Mouse (Mus musculus): Measurements from ENCODE around the gene Cdkal1. TPM values are rescaled to one million over a fixed set of nuclear protein-coding genes. Genes with fewer than 3 reads are reported as not detected.
A peak's percentile ranks its signal among the peaks of the same experiment; 100 is the strongest.

The Cdkal1 gene
- polyA plus RNA-seq, 1 experiment from 2014 or later, result 28.2 TPM

DNA sequence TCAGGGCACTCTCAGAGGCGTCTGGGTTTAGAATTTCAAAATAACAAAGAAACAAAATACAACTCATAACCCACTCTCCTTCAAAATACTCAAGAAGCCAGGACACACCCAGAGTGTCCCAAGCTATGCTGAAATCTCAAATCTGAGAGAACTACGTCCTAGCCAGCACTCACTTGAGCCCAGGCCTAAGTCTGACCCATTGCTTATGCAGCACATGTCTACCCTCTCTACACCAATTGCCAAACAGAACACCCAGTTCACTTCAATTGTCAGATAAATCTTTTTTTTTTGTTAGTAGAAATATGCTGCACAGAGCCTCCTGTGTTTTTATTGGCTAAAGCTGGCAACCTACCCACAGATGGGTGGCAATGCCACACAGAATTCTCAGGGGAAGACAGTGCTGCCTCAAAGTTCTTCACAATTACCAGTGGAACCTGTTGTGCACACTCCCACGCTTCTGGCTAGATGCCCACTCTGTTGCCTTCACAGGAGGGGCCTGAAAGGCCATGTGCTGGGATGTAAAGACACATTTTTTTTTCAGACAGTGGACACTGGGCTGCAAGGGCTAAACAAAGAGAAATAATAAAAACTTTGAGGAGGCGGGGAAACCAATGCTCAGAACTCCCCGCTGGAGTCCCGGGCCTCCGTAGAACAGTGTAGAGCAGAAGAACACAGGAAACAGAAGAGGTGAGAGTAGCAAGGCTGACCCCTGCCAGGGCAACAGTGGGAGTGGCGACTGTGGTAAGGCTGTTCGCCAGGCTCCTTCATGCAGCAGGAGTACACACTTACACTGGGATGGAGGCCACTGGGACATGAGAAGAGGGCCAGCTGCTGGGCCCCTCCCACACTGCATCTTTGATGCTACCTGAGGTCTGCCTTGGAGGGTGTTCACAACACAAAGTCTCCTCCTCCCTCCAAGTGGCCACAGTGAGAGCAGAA, 273.4 kb downstream of the Cdkal1 start:
- no peak overlapping the region for H3K9ac ChIP-seq
- 66% methylated on average over 9 of the region's 9 CpGs for WGBS

DNA sequence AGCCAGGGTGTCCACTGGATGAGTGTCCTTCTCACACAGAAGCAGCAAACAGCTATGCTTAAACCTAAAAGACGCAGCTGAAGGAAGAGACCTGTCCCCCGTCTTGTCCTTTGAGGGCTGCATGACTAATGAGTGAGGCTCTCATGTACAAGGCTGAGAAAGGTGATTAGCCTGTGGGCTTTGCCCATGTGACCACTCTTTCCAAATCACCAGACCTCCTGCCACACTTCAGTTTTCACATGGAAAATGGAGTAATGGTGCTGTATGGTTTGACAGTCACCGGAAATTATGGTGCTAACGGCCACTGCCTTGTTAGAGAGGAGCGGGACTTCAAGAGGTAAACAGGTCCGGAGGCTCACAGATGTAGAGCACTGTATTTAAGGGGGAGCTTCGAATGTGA, 274.7 kb downstream of the Cdkal1 start:
- Histone ChIP-seq H3K36me3 (no peaks in the 10 kb centered on the region), H3K4me1 (peaks cover 10% of the 10 kb centered on the region), H3K4me3 (no peak overlapping the region), H3K27me3 (replicated peaks) (no peaks in the 10 kb centered on the region), H3K27ac (no peak overlapping the region), H3K9ac (no peak overlapping the region), H3K9me3 (no peaks in the 10 kb centered on the region), H3K4me2 (replicated peaks) (no peak overlapping the region)
- no peak for ATAC-seq (ENCODE audit: low FRiP score, low read depth)
- WGBS, result 80% methylated on average over 7 of the region's 7 CpGs

More for the DNA sequence above, 273.4 kb downstream of the Cdkal1 start:
- Histone ChIP-seq H3K27me3 (replicated peaks) (no peaks in the 10 kb centered on the region), H3K4me2 (replicated peaks) (no peak overlapping the region), H3K9me3 (no peaks in the 10 kb centered on the region), H3K4me3 (no peak overlapping the region), H3K36me3 (no peaks in the 10 kb centered on the region), H3K27ac (no peak overlapping the region), H3K4me1 (peaks cover 10% of the 10 kb centered on the region)
- 0 out of 2 replicates have a peak, but pooled peaks have one; percentile 29 for ATAC-seq (ENCODE audit: low FRiP score, low read depth)

DNA sequence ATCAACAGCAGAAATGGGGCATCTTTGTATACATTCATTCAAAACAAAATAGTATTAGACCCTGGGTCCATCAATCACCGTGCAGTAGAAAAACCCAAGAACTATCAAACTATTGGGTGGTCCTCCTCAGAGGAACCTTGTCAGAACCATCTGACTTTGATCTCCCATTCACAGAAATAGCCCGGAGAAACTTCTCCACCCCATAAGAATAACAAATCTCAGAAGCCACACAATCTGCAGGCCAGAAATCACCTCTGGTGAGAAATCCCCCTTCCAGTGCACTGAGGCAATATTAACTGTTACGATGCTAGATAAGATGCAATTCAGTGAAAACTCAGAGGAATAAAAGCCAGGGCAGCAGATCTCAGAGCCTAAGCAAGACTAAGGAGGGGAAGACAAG, 275.5 kb downstream of the Cdkal1 start:
- ATAC-seq (ENCODE audit: low FRiP score, low read depth), result no peak
- H3K4me2 ChIP-seq (replicated peaks), result no peak overlapping the region
- no peaks in the 10 kb centered on the region for H3K36me3 ChIP-seq
- H3K4me1 ChIP-seq, result peaks cover 10% of the 10 kb centered on the region
- H3K9me3 ChIP-seq, result no peaks in the 10 kb centered on the region
- H3K27me3 ChIP-seq (replicated peaks), result no peaks in the 10 kb centered on the region
- no peak overlapping the region for H3K4me3 ChIP-seq
- H3K27ac ChIP-seq, result no peak overlapping the region
- 78% methylated on average over 3 of the region's 3 CpGs for WGBS
- no peak overlapping the region for H3K9ac ChIP-seq

DNA sequence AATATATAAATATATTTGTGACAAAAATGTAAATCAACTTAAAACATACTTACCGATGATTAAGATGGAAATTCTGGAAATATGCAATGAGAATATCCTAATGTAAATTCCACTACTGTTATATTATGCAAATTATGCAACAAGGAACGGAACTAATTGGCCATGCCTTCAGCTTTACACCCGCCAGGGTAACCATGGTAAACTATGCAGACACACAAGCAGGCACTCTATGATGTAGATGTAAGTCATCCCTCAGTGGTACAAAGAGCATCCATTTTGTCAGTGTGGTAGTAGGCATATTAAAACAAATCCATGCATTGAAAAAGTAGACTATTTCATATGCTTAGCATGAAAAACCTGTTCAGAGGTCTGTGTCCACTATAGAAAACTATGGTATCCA, 276.9 kb downstream of the Cdkal1 start:
- H3K4me2 ChIP-seq (replicated peaks), result no peak overlapping the region
- H3K27me3 ChIP-seq (replicated peaks), result no peaks in the 10 kb centered on the region
- H3K9ac ChIP-seq, result no peak overlapping the region
- no peaks in the 10 kb centered on the region for H3K36me3 ChIP-seq
- H3K9me3 ChIP-seq, result no peaks in the 10 kb centered on the region
- no peak overlapping the region for H3K4me3 ChIP-seq
- 76% methylated on average over 3 of the region's 3 CpGs for WGBS
- no peak overlapping the region for H3K27ac ChIP-seq
- peaks cover 10% of the 10 kb centered on the region for H3K4me1 ChIP-seq
- ATAC-seq (ENCODE audit: low FRiP score, low read depth), result no peak

DNA sequence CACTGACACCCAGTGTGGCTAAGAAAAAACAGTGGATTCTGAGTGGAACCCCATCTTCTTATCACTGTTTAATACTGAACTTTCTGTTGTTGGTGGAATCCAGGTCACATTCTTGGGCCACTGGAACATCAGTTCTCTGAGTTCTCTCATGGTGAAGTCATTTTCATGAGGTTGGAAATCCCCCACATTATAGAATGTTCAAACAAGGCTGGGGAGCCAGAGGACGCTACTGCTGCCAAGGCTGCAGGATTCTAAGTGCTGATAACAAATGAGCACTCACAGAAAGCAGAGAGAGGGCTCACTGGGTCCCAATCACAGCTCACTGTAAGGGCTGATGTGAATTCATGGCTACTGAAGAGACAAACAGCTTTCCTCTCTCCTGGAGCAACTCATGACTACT, 280.7 kb downstream of the Cdkal1 start:
- H3K27me3 ChIP-seq (replicated peaks), result no peaks in the 10 kb centered on the region
- H3K4me3 ChIP-seq, result no peak overlapping the region
- no peak overlapping the region for H3K27ac ChIP-seq
- no peak for ATAC-seq (ENCODE audit: low FRiP score, low read depth)
- no peak overlapping the region for H3K9ac ChIP-seq
- WGBS, result 88% methylated on average over 1 of the region's 1 CpGs
- H3K4me2 ChIP-seq (replicated peaks), result no peak overlapping the region
- no peaks in the 10 kb centered on the region for H3K36me3 ChIP-seq
- 0 out of 2 replicates have a peak, but pooled peaks cover 4% of the 10 kb centered on the region for H3K4me1 ChIP-seq
- no peaks in the 10 kb centered on the region for H3K9me3 ChIP-seq

DNA sequence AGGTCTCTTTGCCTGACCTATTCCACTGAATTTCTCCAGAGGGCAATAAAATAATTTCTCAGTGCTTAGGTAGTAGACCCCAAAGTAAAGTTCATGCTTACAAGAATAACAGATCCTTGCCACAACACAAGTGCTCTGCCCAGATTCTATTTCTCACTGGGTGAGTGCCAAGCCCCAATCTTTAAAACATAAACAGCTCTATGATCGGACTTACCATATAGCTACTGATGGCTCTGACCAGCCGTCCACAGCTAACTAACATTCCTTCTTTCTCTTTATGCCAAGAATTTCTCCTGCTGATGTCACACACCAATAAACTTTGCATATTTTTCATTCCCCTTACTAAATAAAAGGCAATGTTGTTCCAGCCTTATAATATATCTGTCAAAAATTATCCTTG, 283.0 kb downstream of the Cdkal1 start:
- Histone ChIP-seq H3K4me2 (replicated peaks) (no peak overlapping the region), H3K9me3 (no peaks in the 10 kb centered on the region), H3K27ac (no peak overlapping the region), H3K4me1 (no peaks in the 10 kb centered on the region), H3K4me3 (no peak overlapping the region), H3K27me3 (replicated peaks) (no peaks in the 10 kb centered on the region), H3K36me3 (no peaks in the 10 kb centered on the region), H3K9ac (no peak overlapping the region)
- WGBS, result 88% methylated on average over 2 of the region's 2 CpGs
- ATAC-seq (ENCODE audit: low FRiP score, low read depth), result no peak

DNA sequence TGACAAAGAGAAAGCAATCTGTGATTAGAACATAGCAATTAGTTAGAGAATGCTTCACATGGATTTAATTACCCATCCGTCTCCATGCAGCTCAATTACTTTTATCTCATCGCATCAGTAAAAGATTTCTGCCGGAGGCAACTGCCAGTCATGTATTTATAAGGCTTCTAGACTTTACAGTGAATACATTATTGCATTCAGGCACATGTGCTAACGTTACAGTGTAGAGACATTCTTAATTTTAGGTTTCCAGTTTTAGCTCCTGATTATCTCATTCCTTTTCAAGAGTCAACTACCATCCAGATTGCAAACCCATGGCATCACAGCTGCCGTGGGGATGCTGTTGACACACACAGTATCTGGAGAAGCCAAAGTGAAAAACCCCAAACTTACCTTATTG, 289.8 kb downstream of the Cdkal1 start:
- Histone ChIP-seq H3K27me3 (replicated peaks) (no peaks in the 10 kb centered on the region), H3K4me1 (no peaks in the 10 kb centered on the region), H3K9ac (no peak overlapping the region), H3K36me3 (no peaks in the 10 kb centered on the region), H3K27ac (no peak overlapping the region), H3K4me2 (replicated peaks) (no peak overlapping the region), H3K9me3 (no peaks in the 10 kb centered on the region), H3K4me3 (no peak overlapping the region)
- 64% methylated on average over 5 of the region's 5 CpGs for WGBS
- 0 out of 2 replicates have a peak, but pooled peaks have one; percentile 21 for ATAC-seq (ENCODE audit: low FRiP score, low read depth)

DNA sequence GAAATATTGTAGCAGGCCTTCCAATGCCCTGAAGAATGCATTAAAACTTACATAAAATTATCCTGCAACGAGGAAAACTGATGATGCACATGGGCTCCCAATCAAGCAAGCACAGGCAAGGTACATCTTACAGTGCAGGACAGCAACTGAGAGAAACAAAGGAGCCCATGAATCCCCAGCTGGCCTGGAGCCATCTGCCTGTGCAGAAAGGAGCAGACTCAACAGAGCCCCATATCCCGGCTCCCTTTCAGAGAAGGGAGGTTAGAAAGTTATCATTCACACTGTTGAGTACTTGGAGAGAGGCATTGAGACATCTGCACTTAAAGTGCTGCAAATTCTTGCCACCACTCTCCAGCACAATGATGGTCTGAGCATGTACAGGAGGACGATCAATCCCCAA, 296.3 kb downstream of the Cdkal1 start:
- Histone ChIP-seq H3K4me1 (peaks cover 4% of the 10 kb centered on the region; the same call in 1 of the 2 replicates), H3K9ac (no peak overlapping the region), H3K27ac (no peak overlapping the region), H3K4me3 (no peak overlapping the region), H3K4me2 (replicated peaks) (no peak overlapping the region), H3K27me3 (replicated peaks) (no peaks in the 10 kb centered on the region), H3K36me3 (no peaks in the 10 kb centered on the region), H3K9me3 (no peaks in the 10 kb centered on the region)
- WGBS, result 69% methylated on average over 3 of the region's 3 CpGs
- ATAC-seq (ENCODE audit: low FRiP score, low read depth), result no peak

DNA sequence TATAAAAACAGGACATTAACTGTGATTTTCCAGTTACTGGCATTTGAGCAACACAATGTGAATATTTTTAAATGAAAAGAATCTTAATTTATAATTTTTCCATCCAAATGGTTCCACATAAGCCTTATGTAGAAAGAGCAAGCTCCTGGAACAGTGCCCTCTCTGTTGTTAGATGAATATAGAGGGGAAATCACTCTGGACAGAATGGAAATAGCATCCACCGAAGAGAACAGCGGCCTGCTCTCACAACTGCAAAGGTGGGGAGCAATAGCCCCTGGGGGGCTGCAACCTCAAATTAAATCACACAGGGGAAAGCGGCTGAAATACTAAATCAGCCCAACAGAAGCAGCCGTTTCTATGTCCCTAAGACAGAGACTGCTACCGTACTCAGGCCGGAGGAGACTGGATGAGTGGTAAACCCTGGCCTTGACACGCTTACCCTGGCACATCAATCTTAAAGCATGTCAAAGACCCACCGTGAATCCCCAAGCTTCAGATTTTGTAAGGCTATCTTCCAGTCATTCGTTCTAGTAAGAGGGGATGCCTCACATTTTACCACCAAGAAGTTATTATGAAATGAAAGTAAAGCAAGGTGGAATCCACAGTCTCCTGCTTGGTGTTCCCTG, 300.2 kb downstream of the Cdkal1 start:
- Histone ChIP-seq H3K27ac (no peak overlapping the region), H3K4me3 (no peak overlapping the region), H3K36me3 (no peaks in the 10 kb centered on the region), H3K9ac (no peak overlapping the region), H3K4me2 (replicated peaks) (no peak overlapping the region), H3K27me3 (replicated peaks) (no peaks in the 10 kb centered on the region), H3K9me3 (no peaks in the 10 kb centered on the region), H3K4me1 (peaks cover 4% of the 10 kb centered on the region; the same call in 1 of the 2 replicates)
- no peak for ATAC-seq (ENCODE audit: low FRiP score, low read depth)
- 65% methylated on average over 9 of the region's 9 CpGs for WGBS

DNA sequence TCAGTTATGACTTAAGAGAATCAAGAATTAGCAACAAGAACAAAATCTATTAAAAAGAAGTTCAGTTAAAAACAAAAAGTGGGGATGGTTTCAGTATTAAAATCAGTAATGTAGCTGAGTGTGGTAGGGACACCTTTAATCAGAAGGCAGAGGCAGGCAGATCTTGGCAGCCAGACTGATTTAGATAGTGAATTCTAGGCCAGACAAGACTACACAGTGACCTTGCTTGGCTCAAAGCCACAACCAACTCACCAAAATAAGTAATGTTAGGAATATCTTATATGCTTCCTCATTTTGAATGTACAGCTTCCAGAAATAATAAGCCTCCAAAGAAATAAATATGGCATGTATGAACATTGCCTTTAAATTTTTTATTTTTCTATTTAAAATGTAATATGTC, 301.7 kb downstream of the Cdkal1 start:
- H3K9ac ChIP-seq, result no peak overlapping the region
- H3K4me3 ChIP-seq, result no peak overlapping the region
- no peak for ATAC-seq (ENCODE audit: low FRiP score, low read depth)
- no peak overlapping the region for H3K4me2 ChIP-seq (replicated peaks)
- H3K4me1 ChIP-seq, result peaks cover 4% of the 10 kb centered on the region; the same call in 1 of the 2 replicates
- H3K27me3 ChIP-seq (replicated peaks), result no peaks in the 10 kb centered on the region
- no peaks in the 10 kb centered on the region for H3K36me3 ChIP-seq
- H3K27ac ChIP-seq, result no peak overlapping the region
- H3K9me3 ChIP-seq, result no peaks in the 10 kb centered on the region

DNA sequence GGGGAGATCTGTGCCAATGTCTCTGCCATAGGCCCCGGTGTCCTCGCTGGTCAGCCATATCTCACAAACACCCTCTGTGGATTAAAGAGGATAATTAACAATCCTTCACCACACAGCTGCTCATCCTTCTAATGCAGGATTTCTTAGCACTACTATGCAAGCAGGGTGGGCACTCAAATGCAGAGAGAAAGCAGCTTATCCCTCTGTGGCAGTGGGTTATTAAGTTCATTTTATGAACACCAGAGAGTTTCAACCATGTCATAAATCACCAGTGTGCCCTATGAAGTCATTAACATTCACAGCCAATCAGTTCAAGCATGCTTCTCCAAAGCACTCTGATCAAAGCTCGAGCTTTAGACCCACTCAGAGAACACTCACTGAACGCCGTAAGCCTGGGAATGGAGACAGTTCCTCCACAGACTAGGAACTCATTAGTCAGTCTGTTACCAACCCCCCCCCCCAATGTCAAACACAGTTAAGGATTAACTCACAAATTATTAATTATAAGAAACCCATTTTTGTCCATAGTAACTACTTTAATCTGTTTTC, 303.1 kb downstream of the Cdkal1 start:
- H3K9ac ChIP-seq, result no peak overlapping the region
- H3K4me1 ChIP-seq, result peaks cover 4% of the 10 kb centered on the region; the same call in 1 of the 2 replicates
- no peaks in the 10 kb centered on the region for H3K36me3 ChIP-seq
- H3K9me3 ChIP-seq, result no peaks in the 10 kb centered on the region
- H3K4me3 ChIP-seq, result no peak overlapping the region
- H3K27ac ChIP-seq, result no peak overlapping the region
- no peak overlapping the region for H3K4me2 ChIP-seq (replicated peaks)
- peak; percentile 79 for ATAC-seq (ENCODE audit: low FRiP score, low read depth)
- 57% methylated on average over 5 of the region's 5 CpGs for WGBS
- H3K27me3 ChIP-seq (replicated peaks), result no peaks in the 10 kb centered on the region

DNA sequence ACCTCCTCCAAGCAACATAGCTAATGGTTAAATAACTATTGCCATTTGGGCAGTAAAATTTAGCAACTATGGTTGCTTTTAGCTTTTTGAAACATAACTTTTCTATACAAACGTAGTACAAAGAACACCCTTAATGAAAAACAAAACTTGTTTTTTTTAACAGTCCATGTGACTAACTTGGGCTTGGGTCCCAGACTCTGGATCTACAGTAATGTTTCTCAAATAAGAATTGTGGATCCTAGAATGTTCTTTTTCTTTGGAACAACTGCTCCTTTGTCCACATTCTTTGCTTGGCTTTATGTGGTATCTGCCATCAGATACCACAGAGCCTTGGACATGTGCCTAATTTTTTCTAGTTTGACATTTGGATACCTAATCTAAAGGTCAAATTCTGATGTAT, 304.6 kb downstream of the Cdkal1 start:
- Histone ChIP-seq H3K4me2 (replicated peaks) (no peak overlapping the region), H3K27ac (no peak overlapping the region), H3K4me1 (peaks cover 4% of the 10 kb centered on the region; the same call in 1 of the 2 replicates), H3K36me3 (no peaks in the 10 kb centered on the region), H3K27me3 (replicated peaks) (no peaks in the 10 kb centered on the region), H3K9me3 (no peaks in the 10 kb centered on the region), H3K9ac (no peak overlapping the region), H3K4me3 (no peak overlapping the region)
- no peak for ATAC-seq (ENCODE audit: low FRiP score, low read depth)
- WGBS, result 81% methylated on average over 1 of the region's 1 CpGs
